Mouse (Mus musculus): ENCODE measurements around the gene Rarb.

Rarb gene

GRCm38 (mm10) chr14:16574925-16575721, 243.8 kb downstream of the Rarb start:
- peak; percentile 94 for DNase-seq

GRCm38 (mm10) chr14:16573475-16574171, 245.3 kb downstream of the Rarb start:
- peak; percentile 52 for DNase-seq

- no peak for DNase-seq
Observed at GRCm38 (mm10) chr14:16572755-16573340, 246.1 kb downstream of the Rarb start.

- DNase-seq = no peak
Observed at GRCm38 (mm10) chr14:16569506-16570001, 249.4 kb downstream of the Rarb start.

GRCm38 (mm10) chr14:16566920-16567319, 252.0 kb downstream of the Rarb start:
- no peak for DNase-seq

- no peak for DNase-seq
Observed at GRCm38 (mm10) chr14:16563912-16564311, 255.0 kb downstream of the Rarb start.

GRCm38 (mm10) chr14:16561496-16562170, 257.3 kb downstream of the Rarb start:
- no peak for DNase-seq

- no peak for DNase-seq
Observed at GRCm38 (mm10) chr14:16559294-16560217, 259.4 kb downstream of the Rarb start.

GRCm38 (mm10) chr14:16558033-16558432, 260.9 kb downstream of the Rarb start:
- no peak for DNase-seq

- DNase-seq = peak; percentile 49
Observed at GRCm38 (mm10) chr14:16554643-16555459, 264.1 kb downstream of the Rarb start.

- no peak for DNase-seq
Observed at GRCm38 (mm10) chr14:16554319-16554642, 264.7 kb downstream of the Rarb start.

- no peak for DNase-seq
Observed at GRCm38 (mm10) chr14:16552293-16552692, 266.7 kb downstream of the Rarb start.

- DNase-seq = no peak
Observed at GRCm38 (mm10) chr14:16551843-16552242, 267.1 kb downstream of the Rarb start.

- no peak for DNase-seq
Observed at GRCm38 (mm10) chr14:16548200-16548576, 270.8 kb downstream of the Rarb start.

- DNase-seq = no peak
Observed at GRCm38 (mm10) chr14:16547492-16548199, 271.3 kb downstream of the Rarb start.

GRCm38 (mm10) chr14:16544995-16545394, 274.0 kb downstream of the Rarb start:
- no peak for DNase-seq

- DNase-seq = no peak
Observed at GRCm38 (mm10) chr14:16541641-16542040, 277.3 kb downstream of the Rarb start.

- peak; percentile 45 for DNase-seq
Observed at GRCm38 (mm10) chr14:16537433-16537832, 281.5 kb downstream of the Rarb start.

GRCm38 (mm10) chr14:16528631-16529030, 290.3 kb downstream of the Rarb start:
- no peak for DNase-seq

- peak; percentile 52 for DNase-seq
Observed at GRCm38 (mm10) chr14:16526120-16526519, 292.8 kb downstream of the Rarb start.

All from kidney, adult 9 months (tissue).